ENCODE assay signal across 9 mouse cellular contexts in the genomic region with DNA sequence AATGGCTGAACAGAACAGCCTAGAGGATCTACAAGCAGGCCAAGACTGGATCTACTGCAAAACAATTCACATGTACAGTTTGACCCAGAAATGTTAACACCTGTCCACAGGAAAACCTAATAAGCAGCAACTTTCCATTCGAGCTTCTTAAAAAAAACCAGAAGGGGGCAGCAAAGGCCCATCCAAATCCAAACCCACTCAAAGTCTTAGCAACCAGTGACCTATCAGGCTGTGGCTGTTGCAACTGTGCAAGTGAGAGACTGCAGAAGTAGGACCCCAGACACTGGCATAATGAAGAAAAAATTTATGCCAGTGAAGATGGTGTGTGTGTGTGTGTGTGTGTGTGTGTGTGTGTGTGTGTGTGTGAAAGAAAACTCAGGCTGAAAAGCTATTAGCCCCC.
DNase-seq lines count a peak whose midpoint lies in the region; ATAC-seq and TF ChIP-seq lines count a peak whose summit lies in the region.
"Had no signal": no experiment of that assay in that cellular context is flagged by ENCODE, and none has a peak within 500 bp of the region (broad histone marks: within the 10 kb centered on the region; RNA-seq: fewer than 3 reads in every experiment).

No protein-coding gene starts in this region.

- H3K4me3 ChIP-seq in forebrain, embryonic 10.5 days, result no peak overlapping the region
- no peak overlapping the region for H3K4me3 ChIP-seq in forebrain, embryonic 13.5 days
- no peak overlapping the region for H3K4me3 ChIP-seq in kidney, postnatal 0 days (replicated peaks; ENCODE audit: low read depth, low read length)
- H3K4me3 ChIP-seq in lung, postnatal 0 days (ENCODE audit: low read depth, low read length), result no peak overlapping the region
- H3K4me3 ChIP-seq: hindbrain, embryonic 15.5 days had no signal

- TF ChIP-seq EP300 in lung, postnatal 0 days (IDR thresholded peaks at IDR 0.05), result 0 out of 2 replicates have a peak, but pooled peaks have one; percentile 18

- no peak for ATAC-seq in forebrain, embryonic 13.5 days
- ATAC-seq in kidney, postnatal 0 days (replicated peaks; ENCODE audit: low FRiP score, low read depth), result no peak
- ATAC-seq in lung, postnatal 0 days, result peak; percentile 37

- no peak overlapping the region for H3K9ac ChIP-seq in forebrain, embryonic 13.5 days
- no peak overlapping the region for H3K9ac ChIP-seq in kidney, postnatal 0 days (ENCODE audit: low read depth, low read length)
- H3K9ac ChIP-seq in lung, postnatal 0 days (replicated peaks; ENCODE audit: low read depth), result no peak overlapping the region
- H3K9ac ChIP-seq: hindbrain, embryonic 15.5 days had no signal

- no peak overlapping the region for H3K27ac ChIP-seq in forebrain, embryonic 10.5 days
- H3K27ac ChIP-seq in forebrain, embryonic 13.5 days, result no peak overlapping the region
- H3K27ac ChIP-seq in kidney, postnatal 0 days, result no peak overlapping the region
- H3K27ac ChIP-seq in lung, postnatal 0 days (ENCODE audit: low read length), result no peak overlapping the region
- H3K27ac ChIP-seq: hindbrain, embryonic 15.5 days had no signal

- no peaks in the 10 kb centered on the region for H3K9me3 ChIP-seq in forebrain, embryonic 10.5 days
- no peaks in the 10 kb centered on the region for H3K9me3 ChIP-seq in forebrain, embryonic 13.5 days (replicated peaks)
- no peaks in the 10 kb centered on the region for H3K9me3 ChIP-seq in kidney, postnatal 0 days (replicated peaks; ENCODE audit: low read length)
- no peaks in the 10 kb centered on the region for H3K9me3 ChIP-seq in lung, postnatal 0 days (ENCODE audit: low read length)
- H3K9me3 ChIP-seq: hindbrain, embryonic 15.5 days had no signal

- H3K4me2 ChIP-seq in forebrain, embryonic 13.5 days, result no peak overlapping the region
- no peak overlapping the region for H3K4me2 ChIP-seq in kidney, postnatal 0 days (ENCODE audit: low read length)
- no peak overlapping the region for H3K4me2 ChIP-seq in lung, postnatal 0 days (replicated peaks; ENCODE audit: low read depth, low read length)
- H3K4me2 ChIP-seq: hindbrain, embryonic 15.5 days had no signal

- peaks cover 12% of the 10 kb centered on the region for H3K4me1 ChIP-seq in forebrain, embryonic 10.5 days
- peaks cover 7% of the 10 kb centered on the region for H3K4me1 ChIP-seq in forebrain, embryonic 13.5 days
- H3K4me1 ChIP-seq in kidney, postnatal 0 days (replicated peaks; ENCODE audit: insufficient read depth, low read length), result no peaks in the 10 kb centered on the region
- no peaks in the 10 kb centered on the region for H3K4me1 ChIP-seq in lung, postnatal 0 days (ENCODE audit: insufficient read depth, low read depth, low read length)

- H3K36me3 ChIP-seq in forebrain, embryonic 10.5 days (replicated peaks), result no peaks in the 10 kb centered on the region
- H3K36me3 ChIP-seq in forebrain, embryonic 13.5 days (ENCODE audit: poor library complexity, severe bottlenecking), result no peaks in the 10 kb centered on the region
- H3K36me3 ChIP-seq in kidney, postnatal 0 days (ENCODE audit: insufficient read depth, low read length), result no peaks in the 10 kb centered on the region
- no peaks in the 10 kb centered on the region for H3K36me3 ChIP-seq in lung, postnatal 0 days (ENCODE audit: insufficient read depth, low read length)
- H3K36me3 ChIP-seq: hindbrain, embryonic 15.5 days had no signal

- TF ChIP-seq CTCF in kidney, postnatal 0 days (IDR thresholded peaks at IDR 0.05; ENCODE audit: low read depth), result peak; percentile 80
- TF ChIP-seq CTCF in lung, postnatal 0 days (IDR thresholded peaks at IDR 0.05), result peak; percentile 78

- H3K27me3 ChIP-seq in forebrain, embryonic 10.5 days (ENCODE audit: poor library complexity, severe bottlenecking), result no peaks in the 10 kb centered on the region
- H3K27me3 ChIP-seq in forebrain, embryonic 13.5 days, result no peaks in the 10 kb centered on the region
- H3K27me3 ChIP-seq in kidney, postnatal 0 days (ENCODE audit: insufficient read depth, low read length), result no peaks in the 10 kb centered on the region
- H3K27me3 ChIP-seq in lung, postnatal 0 days (replicated peaks; ENCODE audit: insufficient read depth, low read length), result no peaks in the 10 kb centered on the region
- H3K27me3 ChIP-seq: hindbrain, embryonic 15.5 days had no signal

- 0% methylated on average over 1 of the region's 1 CpGs for whole genome bisulfite sequencing in forebrain, embryonic 10.5 days
- WGBS in forebrain, embryonic 13.5 days, result 0% methylated on average over 1 of the region's 1 CpGs
- 0% methylated on average over 1 of the region's 1 CpGs for WGBS in kidney, postnatal 0 days
- 0% methylated on average over 1 of the region's 1 CpGs for WGBS in lung, postnatal 0 days

- peak; percentile 38 for DNase-seq in forebrain, embryonic 10.5 days (ENCODE audit: extremely low spot score, low spot score)
- peak; percentile 46 to 65 for DNase-seq in CD8-positive naive resting alpha-beta T cell, adult 2 months (ENCODE audit: low read depth in 2 of 2, low spot score in 2 of 2)
- peak; percentile 47 for DNase-seq in brain, embryonic 18.5 days (ENCODE audit: low read depth, low spot score)
- peak; percentile 14 for DNase-seq in fat pad, adult 2 months (ENCODE audit: extremely low read depth, low read depth, low spot score)
- DNase-seq in kidney, postnatal 0 days (ENCODE audit: low spot score), result peak; percentile 86
- DNase-seq in lung, postnatal 0 days (ENCODE audit: low spot score), result peak; percentile 91
- DNase-seq in spleen, adult 12 weeks (ENCODE audit: low spot score), result peak; percentile 20

Comparison
In these comparisons a context has a peak if more than half of its experiments do, and no peak if none do; other contexts are left out.
1. DNase-seq: peak in every context shown above with its lines; median percentile 91 in lung, postnatal 0 days; 86 in kidney, postnatal 0 days; 56 in CD8-positive naive resting alpha-beta T cell, adult 2 months; 47 in brain, embryonic 18.5 days; 38 in forebrain, embryonic 10.5 days; 20 in spleen, adult 12 weeks; 14 in fat pad, adult 2 months.